8 mouse cellular contexts compared by ENCODE assay signal in the genomic region with DNA sequence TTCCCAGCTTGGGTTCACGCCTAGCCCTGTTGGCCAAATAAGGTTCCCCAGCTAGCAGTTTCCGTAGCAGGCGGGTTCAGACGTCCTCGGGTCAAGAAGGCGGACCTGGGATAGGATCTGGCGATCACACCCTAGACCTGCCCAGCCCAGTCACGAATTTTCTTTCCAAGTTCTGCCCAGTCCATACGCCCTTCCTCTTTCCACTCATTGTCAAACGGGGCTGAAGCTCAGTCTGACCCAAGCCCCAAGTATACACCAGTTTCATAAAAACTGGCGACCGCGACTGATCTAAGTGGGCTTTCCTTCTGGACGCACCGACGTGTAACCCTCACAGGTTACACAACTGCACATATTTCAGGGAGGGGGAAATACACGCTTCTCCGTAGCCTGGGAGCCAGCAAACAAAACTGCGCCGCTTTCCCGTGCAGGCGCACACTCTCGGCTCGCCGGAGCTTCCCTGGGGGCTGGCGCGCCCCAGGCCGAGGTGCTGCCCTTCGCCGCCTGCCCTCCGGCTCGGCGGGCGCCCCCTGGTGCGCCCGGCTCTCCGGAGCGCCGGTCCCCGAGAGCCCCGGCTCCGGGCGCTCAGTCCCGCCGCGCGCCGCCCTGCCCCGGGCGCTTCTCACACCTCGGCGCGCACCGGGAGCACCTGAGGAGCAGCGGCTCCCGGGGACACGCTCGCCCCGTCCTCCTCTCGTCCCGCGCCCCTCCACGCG. TPM values are rescaled to one million over a fixed set of nuclear protein-coding genes. Genes with fewer than 3 reads are reported as not detected.
DNase-seq lines count a peak whose midpoint lies in the region; ATAC-seq and TF ChIP-seq lines count a peak whose summit lies in the region.

No protein-coding gene starts in this region.

- DNase-seq in CD4-positive, CD25-positive, alpha-beta regulatory T cell, adult 2 months (ENCODE audit: low read depth, low spot score): peak; percentile 57
- DNase-seq in adrenal gland, postnatal 25 days: peak; percentile 64
- DNase-seq in fibroblast of lung, adult 2 months (ENCODE audit: low read depth): peak; percentile 59
- DNase-seq in kidney, postnatal 25 days: peak; percentile 78 to 93
- DNase-seq in lung, embryonic 14.5 days: peak; percentile 56
- DNase-seq in thymus, adult 2 months: peak; percentile 41

- peak; percentile 47 for ATAC-seq in heart, embryonic 16.5 days (replicated peaks; ENCODE audit: extremely low read depth, insufficient read depth, low FRiP score)
- ATAC-seq in lung, embryonic 14.5 days (ENCODE audit: insufficient read depth): peak; percentile 28
- ATAC-seq in neutrophil, adult 5-6 weeks (ENCODE audit: extremely low read depth, insufficient number of reproducible peaks, low FRiP score, poor library complexity, severe bottlenecking): peak; percentile 73

- H3K9ac ChIP-seq in heart, embryonic 16.5 days (ENCODE audit: low read length): peak overlapping the region; percentile 96
- H3K9ac ChIP-seq in lung, embryonic 14.5 days: peak overlapping the region; percentile 66

- TF ChIP-seq POLR2A in thymus, adult 2 months (IDR thresholded peaks at IDR 0.05; ENCODE audit: control insufficient read depth, extremely low read depth, insufficient read depth, low read length, poor library complexity): no peak

- H3K4me2 ChIP-seq in heart, embryonic 16.5 days (ENCODE audit: low read depth, low read length): peak overlapping the region; percentile 74
- peak overlapping the region; percentile 82 for H3K4me2 ChIP-seq in lung, embryonic 14.5 days

- WGBS in heart, embryonic 16.5 days: under 1% methylated on average over 61 of the region's 64 CpGs
- WGBS in lung, embryonic 14.5 days: under 1% methylated on average over 55 of the region's 64 CpGs
- WGBS in thymus, adult 2 months: 1% methylated on average over 62 of the region's 64 CpGs

- H3K4me1 ChIP-seq in heart, embryonic 16.5 days (ENCODE audit: control insufficient read depth, insufficient read depth, low read length): peaks cover 6% of the 10 kb centered on the region; the same call in 1 of the 2 replicates
- peaks cover 7% of the 10 kb centered on the region; the same call in 1 of the 2 replicates for H3K4me1 ChIP-seq in lung, embryonic 14.5 days (ENCODE audit: insufficient read depth)
- peaks cover 5% of the 10 kb centered on the region for H3K4me1 ChIP-seq in thymus, adult 2 months (replicated peaks; ENCODE audit: control insufficient read depth, insufficient read depth, low read length)

- TF ChIP-seq CTCF in lung, embryonic 14.5 days (IDR thresholded peaks at IDR 0.05; ENCODE audit: low read depth): no peak
- 0 out of 2 replicates have a peak, but pooled peaks have one; percentile 25 for TF ChIP-seq CTCF in thymus, adult 2 months (IDR thresholded peaks at IDR 0.05; ENCODE audit: borderline replicate concordance, control insufficient read depth, extremely low read depth, insufficient read depth, low read length, poor library complexity)

- no peaks in the 10 kb centered on the region for H3K27me3 ChIP-seq in heart, embryonic 16.5 days (ENCODE audit: control insufficient read depth, insufficient read depth, low read length)
- no peaks in the 10 kb centered on the region for H3K27me3 ChIP-seq in lung, embryonic 14.5 days (ENCODE audit: insufficient read depth, low read length)
- H3K27me3 ChIP-seq in thymus, adult 2 months (ENCODE audit: control insufficient read depth, insufficient read depth, low read length): no peaks in the 10 kb centered on the region

- peak overlapping the region; percentile 70 for H3K4me3 ChIP-seq in heart, embryonic 16.5 days (ENCODE audit: low read length)
- peak overlapping the region; percentile 77 for H3K4me3 ChIP-seq in lung, embryonic 14.5 days (ENCODE audit: low read depth, low read length)
- peak overlapping the region; percentile 89 for H3K4me3 ChIP-seq in thymus, adult 2 months (ENCODE audit: control insufficient read depth, insufficient read depth, low read length)

- no peaks in the 10 kb centered on the region for H3K36me3 ChIP-seq in heart, embryonic 16.5 days (ENCODE audit: control insufficient read depth, insufficient read depth)
- no peaks in the 10 kb centered on the region for H3K36me3 ChIP-seq in lung, embryonic 14.5 days (ENCODE audit: insufficient read depth)
- no peaks in the 10 kb centered on the region for H3K36me3 ChIP-seq in thymus, adult 2 months (ENCODE audit: control insufficient read depth, insufficient read depth, low read length)

- peak overlapping the region; percentile 97 for H3K27ac ChIP-seq in heart, embryonic 16.5 days (ENCODE audit: low read length)
- H3K27ac ChIP-seq in lung, embryonic 14.5 days (ENCODE audit: low read depth): peak overlapping the region; percentile 88
- peak overlapping the region; percentile 5; the same call in 1 of the 2 replicates for H3K27ac ChIP-seq in thymus, adult 2 months (ENCODE audit: control insufficient read depth, insufficient read depth, low read length)

- no peaks in the 10 kb centered on the region for H3K9me3 ChIP-seq in heart, embryonic 16.5 days (replicated peaks; ENCODE audit: control insufficient read depth, low read length)
- no peaks in the 10 kb centered on the region for H3K9me3 ChIP-seq in lung, embryonic 14.5 days (ENCODE audit: low read depth, low read length)

RNA-seq across cellular contexts. Expression of a gene that starts 0.5 kb away (rescaled TPM):
- total RNA-seq in adrenal gland, postnatal 25 days (2021): 64.5 and 70.8 TPM in 2 replicates
- 235 and 246 TPM in 2 replicates for polyA plus RNA-seq in heart, embryonic 16.5 days (2015; fragmentation: Nextera tagmentation; extraction: Ambion mirVana)
- 19.0 and 24.1 TPM in 2 replicates for polyA plus RNA-seq in lung, embryonic 14.5 days (2014; fragmentation: Nextera tagmentation; extraction: Ambion mirVana)
- total RNA-seq in neutrophil, adult 5-6 weeks (2017): 57.5 and 69.4 TPM in 2 replicates
- polyA plus RNA-seq in thymus, adult 2 months (2012; rRNA removed): 48.7 and 56.5 TPM in 2 replicates

Comparison
In these comparisons a context has a peak if more than half of its experiments do, and no peak if none do; other contexts are left out.
1. Peak in every context shown above with its lines: DNase-seq, ATAC-seq, H3K4me3 ChIP-seq and H3K27ac ChIP-seq.
2. H3K27ac ChIP-seq: peak in every context shown above with its lines; median percentile 97 in heart, embryonic 16.5 days; 88 in lung, embryonic 14.5 days; 5 in thymus, adult 2 months.